Mouse (Mus musculus) left cerebral cortex, adult 9 months (tissue): ENCODE measurements at regions not wholly inside any gene's neighbourhood (a gene's known extent, or its start where the extent isn't known, plus 50 kb on each side); places are given as distances from the start of the nearest gene placed in this dataset.

Source experiments
- DNase-seq, 2 experiments: peaks; one replicate each; pipeline ENCODE4 v3.0.0; 2022; ENCODE audit warnings: low spot score in 2 of 2

- no peak for DNase-seq
Measured at GRCm38 (mm10) chr3:70860909-70861675, 853.7 kb downstream of the Otol1 start.

- DNase-seq = peak in 1 of 2 experiments; percentile 7
Measured at GRCm38 (mm10) chr3:70873688-70874551, 866.5 kb downstream of the Otol1 start.

- no peak for DNase-seq
Measured at GRCm38 (mm10) chr3:70874614-70875013, 867.2 kb downstream of the Otol1 start.
